Comparison of ENCODE assay signal across 27 mouse cellular contexts in genomic region chr19:6851497-6851896, GRCm38 (mm10).
"Had no signal": no experiment of that assay in that cellular context is flagged by ENCODE, and none has a peak within 500 bp of the region (broad histone marks: within the 10 kb centered on the region; RNA-seq: fewer than 3 reads in every experiment).

No protein-coding gene starts in this region.

- H3K4me2 ChIP-seq: heart, embryonic 11.5 days; heart, embryonic 13.5 days; heart, embryonic 15.5 days; hindbrain, embryonic 13.5 days; hindbrain, embryonic 15.5 days; kidney, embryonic 15.5 days; limb, embryonic 12.5 days; liver, embryonic 11.5 days; liver, embryonic 13.5 days had no signal

- H3K4me3 ChIP-seq: heart, adult 2 months; heart, embryonic 13.5 days; heart, embryonic 15.5 days; hindbrain, embryonic 13.5 days; hindbrain, embryonic 15.5 days; kidney, embryonic 15.5 days; left cerebral cortex, adult 2 months; limb, embryonic 10.5 days; limb, embryonic 12.5 days; liver, embryonic 13.5 days had no signal

- H3K9me3 ChIP-seq: heart, embryonic 13.5 days; heart, embryonic 15.5 days; hindbrain, embryonic 13.5 days; hindbrain, embryonic 15.5 days; kidney, embryonic 15.5 days; limb, embryonic 10.5 days; limb, embryonic 12.5 days; liver, embryonic 13.5 days had no signal

- ATAC-seq: hindbrain, postnatal 0 days had no signal

- H3K27ac ChIP-seq: heart, adult 2 months; heart, embryonic 13.5 days; heart, embryonic 15.5 days; hindbrain, embryonic 13.5 days; hindbrain, embryonic 15.5 days; hindbrain, postnatal 0 days; kidney, embryonic 15.5 days; kidney, postnatal 0 days; left cerebral cortex, adult 2 months; limb, embryonic 10.5 days; limb, embryonic 12.5 days; liver, embryonic 13.5 days had no signal

- H3K36me3 ChIP-seq: heart, embryonic 13.5 days; heart, embryonic 15.5 days; hindbrain, embryonic 13.5 days; hindbrain, embryonic 15.5 days; kidney, embryonic 15.5 days; limb, embryonic 10.5 days; limb, embryonic 12.5 days; liver, embryonic 13.5 days had no signal

- DNase-seq: gastrocnemius, postnatal 14 days; gastrocnemius, postnatal 36 days; heart, adult 11 months; heart, adult 2 months; heart, postnatal 14 days; heart, postnatal 36 days; kidney, adult 11 months; kidney, adult 2 months; kidney, adult 9 months; kidney, postnatal 14 days; kidney, postnatal 36 days; layer of hippocampus, adult 9-11 months; layer of hippocampus, postnatal 36 days; liver; liver, embryonic 13.5 days had no signal

- H3K9ac ChIP-seq: heart, embryonic 13.5 days; heart, embryonic 15.5 days; hindbrain, embryonic 13.5 days; hindbrain, embryonic 15.5 days; kidney, embryonic 15.5 days; limb, embryonic 12.5 days; liver, embryonic 13.5 days had no signal
